Mouse (Mus musculus) limb, embryonic 10.5 days (tissue): Measurements from ENCODE around the gene Tk1. TPM values are rescaled to one million over a fixed set of nuclear protein-coding genes. Genes with fewer than 3 reads are reported as not detected.

Experiments used
- DNase-seq: peaks from one replicate; pipeline ENCODE4 v3.0.0-alpha.2; 2017; ENCODE audit warnings: low spot score
- H3K27ac ChIP-seq: fragments of 300-500 bp; sonication (generic); 2 replicates; pipeline ENCODE4 v1.5.1; 2016; ENCODE audit warnings: mild to moderate bottlenecking
- H3K27me3 ChIP-seq: fragments of 300-500 bp; sonication (generic); 2 replicates; pipeline ENCODE4 v1.6.1; 2016; ENCODE audit warnings: low read depth, mild to moderate bottlenecking; ENCODE audit not compliant: poor library complexity, severe bottlenecking
- H3K36me3 ChIP-seq: fragments of 300-500 bp; sonication (generic); 2 replicates; pipeline ENCODE4 v1.6.1; 2016; ENCODE audit warnings: mild to moderate bottlenecking, moderate library complexity
- H3K4me1 ChIP-seq: fragments of 300-500 bp; sonication (generic); 2 replicates; pipeline ENCODE4 v1.6.1; 2016
- H3K4me3 ChIP-seq: fragments of 300-500 bp; sonication (generic); 2 replicates; pipeline ENCODE4 v1.5.1; 2016; ENCODE audit warnings: mild to moderate bottlenecking, moderate library complexity
- H3K9me3 ChIP-seq: fragments of 300-500 bp; sonication (generic); replicated peaks from 2 replicates; pipeline ENCODE4 v1.6.1; 2016; ENCODE audit warnings: mild to moderate bottlenecking
- WGBS: fragments of 180-500 bp; shearing (Covaris S2); methylation state at CpG from one replicate; pipeline ENCODE4 v1.1.7; 2016; 5-methylcytosine and 5-hydroxymethylcytosine counted together
- polyA plus RNA-seq: library from polyadenylated mRNA; unstranded; fragments of >200 nt; fragmentation: Nextera tagmentation; extraction: Ambion mirVana; gene quantifications from 2 replicates; pipeline ENCODE4 v1.2.1, GENCODE M21; 2016

The Tk1 gene
- polyA plus RNA-seq: 170 and 183 TPM in 2 replicates

- DNase-seq: peak; percentile 90
- Histone ChIP-seq H3K9me3 (no peaks in the 10 kb centered on the region), H3K36me3 (peaks cover 39% of the 10 kb centered on the region), H3K4me1 (peaks cover 63% of the 10 kb centered on the region), H3K27me3 (no peaks in the 10 kb centered on the region), H3K27ac (peak within 1 kb of the TSS; percentile 96), H3K4me3 (peak within 1 kb of the TSS; percentile 77)
- WGBS: under 1% methylated on average over 34 of the region's 34 CpGs
Observed at GRCm38 (mm10) chr11:117825333-117826101, at the start of gene Tk1, which contains the start of gene Afmid. Tk1 (minus strand) TSS chr11:117826092. Afmid (plus strand) TSS chr11:117825924.

- DNase-seq: no peak
- 0 out of 2 replicates have a peak overlapping the region, but pooled peaks have one; percentile 16 for H3K27ac ChIP-seq
- peaks cover 53% of the 10 kb centered on the region for H3K4me1 ChIP-seq
- peaks cover 10% of the 10 kb centered on the region; the same call in 1 of the 2 replicates for H3K27me3 ChIP-seq
- H3K36me3 ChIP-seq: no peaks in the 10 kb centered on the region
- WGBS: 42% methylated on average over 6 of the region's 6 CpGs
- no peak overlapping the region for H3K4me3 ChIP-seq
- H3K9me3 ChIP-seq: no peaks in the 10 kb centered on the region
Observed at GRCm38 (mm10) chr11:117875681-117876080, 49.8 kb upstream of the Tk1 start.

GRCm38 (mm10) chr11:117874419-117874818 lies 48.5 kb upstream of the Tk1 start:
- Histone ChIP-seq H3K4me3 (no peak overlapping the region), H3K27ac (no peak overlapping the region), H3K27me3 (peaks cover 11% of the 10 kb centered on the region), H3K9me3 (no peaks in the 10 kb centered on the region), H3K4me1 (peaks cover 60% of the 10 kb centered on the region), H3K36me3 (no peaks in the 10 kb centered on the region)
- WGBS: 63% methylated on average over 4 of the region's 4 CpGs
- no peak for DNase-seq

- H3K27ac ChIP-seq: peak within 1 kb of the TSS; percentile 89
- peak; percentile 85 for DNase-seq
- H3K36me3 ChIP-seq: no peaks in the 10 kb centered on the region
- WGBS: 2% methylated on average over 51 of the region's 51 CpGs
- H3K4me1 ChIP-seq: peaks cover 49% of the 10 kb centered on the region
- H3K27me3 ChIP-seq: peaks cover 16% of the 10 kb centered on the region
- no peaks in the 10 kb centered on the region for H3K9me3 ChIP-seq
- peak within 1 kb of the TSS; percentile 79 for H3K4me3 ChIP-seq
Observed at GRCm38 (mm10) chr11:117872861-117873608, 47.1 kb upstream of the Tk1 start, which contains the start of gene Tha1. Tha1 (minus strand) TSS chr11:117873481.

GRCm38 (mm10) chr11:117871911-117872584 lies 46.2 kb upstream of the Tk1 start:
- H3K36me3 ChIP-seq: no peaks in the 10 kb centered on the region
- peaks cover 19% of the 10 kb centered on the region for H3K27me3 ChIP-seq
- H3K9me3 ChIP-seq: no peaks in the 10 kb centered on the region
- WGBS: 65% methylated on average over 12 of the region's 12 CpGs
- H3K4me3 ChIP-seq: peak overlapping the region; percentile 79; the same call in 1 of the 2 replicates
- DNase-seq: no peak
- peaks cover 44% of the 10 kb centered on the region for H3K4me1 ChIP-seq
- no peak overlapping the region for H3K27ac ChIP-seq

DNA sequence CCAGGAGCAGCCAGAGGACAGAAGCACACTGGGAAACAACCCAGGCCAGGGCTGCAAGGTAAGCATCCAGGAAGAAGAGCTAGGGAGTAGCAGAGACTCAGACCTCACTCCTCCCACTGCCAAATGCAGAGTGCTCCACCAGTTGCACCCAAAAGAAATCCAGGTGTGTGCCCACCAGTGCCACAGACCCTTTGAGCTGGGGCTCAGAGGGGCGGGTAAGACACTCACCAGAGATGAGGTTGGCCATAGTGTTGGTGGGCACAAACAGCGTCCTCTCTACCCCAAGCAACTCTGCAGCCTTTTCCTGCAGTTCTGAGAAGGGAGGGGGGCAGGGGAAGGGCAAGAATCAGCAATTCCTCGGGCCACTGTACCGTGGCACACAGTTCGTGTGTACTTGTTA lies 45.5 kb upstream of the Tk1 start:
- H3K27ac ChIP-seq: no peak overlapping the region
- DNase-seq: no peak
- whole genome bisulfite sequencing: 76% methylated on average over 5 of the region's 5 CpGs
- H3K4me1 ChIP-seq: peaks cover 44% of the 10 kb centered on the region
- no peak overlapping the region for H3K4me3 ChIP-seq
- peaks cover 20% of the 10 kb centered on the region for H3K27me3 ChIP-seq
- H3K9me3 ChIP-seq: no peaks in the 10 kb centered on the region
- no peaks in the 10 kb centered on the region for H3K36me3 ChIP-seq

GRCm38 (mm10) chr11:117870688-117871365 lies 44.9 kb upstream of the Tk1 start:
- 36% methylated on average over 12 of the region's 12 CpGs for WGBS
- Histone ChIP-seq H3K27ac (0 out of 2 replicates have a peak overlapping the region, but pooled peaks have one; percentile 19), H3K4me1 (peaks cover 44% of the 10 kb centered on the region), H3K9me3 (no peaks in the 10 kb centered on the region), H3K36me3 (no peaks in the 10 kb centered on the region), H3K4me3 (no peak overlapping the region), H3K27me3 (peaks cover 25% of the 10 kb centered on the region)
- DNase-seq: peak; percentile 82

DNA sequence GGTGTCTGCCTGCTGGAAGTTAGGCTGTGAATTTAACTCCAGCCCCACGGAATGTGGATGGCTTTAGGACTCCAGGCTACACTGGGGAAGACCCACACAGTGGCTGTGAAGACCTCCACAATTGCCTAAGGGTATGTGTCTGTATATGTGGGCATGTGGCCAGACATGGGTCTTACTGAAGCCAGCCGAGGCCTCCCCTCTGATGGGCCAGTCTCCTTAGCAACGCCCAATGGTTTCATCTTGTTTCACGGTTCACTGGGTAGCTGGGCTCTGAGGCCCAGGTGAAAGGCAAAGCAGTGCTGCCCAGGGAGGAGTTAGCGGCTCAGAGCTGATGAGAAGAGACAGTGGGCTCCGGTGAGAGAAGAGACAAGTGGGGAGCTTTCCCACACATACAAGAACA lies 40.1 kb upstream of the Tk1 start:
- 59% methylated on average over 6 of the region's 6 CpGs for WGBS
- H3K27ac ChIP-seq: 0 out of 2 replicates have a peak overlapping the region, but pooled peaks have one; percentile 3
- H3K4me1 ChIP-seq: peaks cover 35% of the 10 kb centered on the region
- peaks cover 54% of the 10 kb centered on the region for H3K27me3 ChIP-seq
- DNase-seq: no peak
- H3K4me3 ChIP-seq: no peak overlapping the region
- H3K9me3 ChIP-seq: no peaks in the 10 kb centered on the region
- H3K36me3 ChIP-seq: no peaks in the 10 kb centered on the region

- Histone ChIP-seq H3K27me3 (peaks cover 66% of the 10 kb centered on the region), H3K9me3 (no peaks in the 10 kb centered on the region), H3K4me1 (peaks cover 37% of the 10 kb centered on the region), H3K4me3 (no peak overlapping the region), H3K36me3 (no peaks in the 10 kb centered on the region), H3K27ac (no peak overlapping the region)
- WGBS: 67% methylated on average over 2 of the region's 2 CpGs
- DNase-seq: no peak
Observed at GRCm38 (mm10) chr11:117864805-117865204, 38.9 kb upstream of the Tk1 start.

DNA sequence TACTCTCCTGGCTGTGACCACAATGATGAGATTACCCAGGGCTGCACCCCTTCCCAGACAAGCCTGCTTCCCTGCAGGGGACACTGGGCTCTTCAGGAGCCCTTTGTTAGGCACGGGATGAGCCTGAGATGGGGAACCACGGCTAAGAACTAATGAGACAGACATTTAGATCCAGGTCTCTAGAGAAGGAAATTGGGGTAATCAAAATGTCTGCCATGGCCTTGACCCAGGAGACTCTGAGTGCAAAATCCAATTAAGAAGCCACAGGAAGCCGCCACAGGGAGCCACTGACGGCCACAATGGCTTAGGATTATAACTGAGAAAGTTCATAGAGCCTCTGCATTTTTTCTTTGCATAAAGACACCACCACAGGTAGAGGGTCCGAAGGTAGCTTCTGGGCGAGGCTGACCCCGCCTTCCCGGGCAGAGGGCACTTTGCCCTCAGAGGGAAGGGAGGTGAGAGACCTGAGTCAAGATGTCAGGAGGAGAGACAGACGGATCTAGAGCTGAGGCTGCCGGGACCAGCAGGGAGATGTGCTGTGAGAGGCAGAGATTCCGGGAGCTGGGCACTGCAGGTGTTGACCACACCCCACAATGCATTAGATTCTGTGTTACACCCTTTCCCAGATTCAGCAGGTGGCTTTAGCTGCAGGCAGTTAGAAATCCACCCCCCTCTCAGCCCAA lies 37.4 kb upstream of the Tk1 start:
- Histone ChIP-seq H3K27ac (no peak overlapping the region), H3K4me3 (no peak overlapping the region), H3K27me3 (peaks cover 76% of the 10 kb centered on the region), H3K4me1 (peaks cover 39% of the 10 kb centered on the region), H3K9me3 (no peaks in the 10 kb centered on the region), H3K36me3 (peaks cover 3% of the 10 kb centered on the region; the same call in 1 of the 2 replicates)
- DNase-seq: no peak
- 36% methylated on average over 11 of the region's 11 CpGs for WGBS

GRCm38 (mm10) chr11:117860601-117861000 lies 34.7 kb upstream of the Tk1 start, which contains the start of gene Tmem235:
Tmem235 (plus strand) TSS chr11:117860752.
- H3K4me3 ChIP-seq: peak within 1 kb of the TSS; percentile 16; the same call in 1 of the 2 replicates
- no peak for DNase-seq
- 4% methylated on average over 23 of the region's 23 CpGs for WGBS
- H3K36me3 ChIP-seq: peaks cover 29% of the 10 kb centered on the region
- H3K27me3 ChIP-seq: peaks cover 64% of the 10 kb centered on the region
- H3K27ac ChIP-seq: no peak within 1 kb of the TSS
- H3K4me1 ChIP-seq: peaks cover 39% of the 10 kb centered on the region
- H3K9me3 ChIP-seq: no peaks in the 10 kb centered on the region
